Mouse (Mus musculus) liver, postnatal 0 days (tissue): ENCODE measurements around the gene Reps1.

Experiments
- CTCF ChIP-seq: sonication (generic); IDR thresholded peaks from 2 replicates; pipeline ENCODE4 v1.5.1; 2016; ENCODE audit warnings: antibody characterized with exemption, low read depth
- EP300 ChIP-seq: IDR thresholded peaks from 2 replicates; pipeline ENCODE4 v1.6.1; 2016; ENCODE audit warnings: antibody characterized with exemption, low read depth, mild to moderate bottlenecking

DNA sequence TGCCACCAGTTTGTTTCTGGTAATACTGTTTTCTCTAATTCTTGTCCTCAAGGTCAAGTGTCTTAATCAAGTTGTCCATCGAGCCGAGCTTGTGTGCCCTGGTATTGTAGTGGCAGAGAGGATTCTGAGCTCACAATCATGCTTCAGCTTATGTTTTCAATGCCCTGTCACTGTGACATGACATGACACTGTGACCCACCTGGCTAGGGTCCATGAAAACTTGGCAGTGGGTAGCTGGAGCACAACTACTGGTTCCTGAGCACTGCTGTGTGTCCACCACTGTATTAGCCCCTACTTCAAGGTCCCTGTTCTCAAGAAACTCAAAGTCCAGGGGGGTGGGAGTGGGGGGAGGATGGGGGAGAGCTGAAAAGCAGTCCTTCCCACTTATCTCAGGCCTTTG lies 85.7 kb downstream of the Reps1 start:
- TF ChIP-seq CTCF, result no peak
- TF ChIP-seq EP300, result no peak
